Mouse (Mus musculus) MEL (cell line): ENCODE data around the gene Hilpda. TPM values are rescaled to one million over a fixed set of nuclear protein-coding genes. Genes with fewer than 3 reads are reported as not detected.

Experiments used
- DNase-seq: peaks from one replicate; pipeline ENCODE4 v3.0.0; 2011; ENCODE audit warnings: low read depth, low spot score
- H3K27ac ChIP-seq: 2 replicates; pipeline ENCODE4 v1.5.1; 2012; ENCODE audit warnings: low read depth, mild to moderate bottlenecking, control low read depth, low read length, moderate library complexity; ENCODE audit not compliant: control insufficient read depth
- H3K27me3 ChIP-seq, 2 experiments: fragments of 150-350 bp in 1 of 2; sonication (generic) in 1 of 2; 2 replicates each; pipeline ENCODE4 v1.6.1; 2012; ENCODE audit warnings: low read length in 2 of 2, mild to moderate bottlenecking in 2 of 2, improper control_type of control experiment in 1 of 2, moderate library complexity in 1 of 2; ENCODE audit not compliant: insufficient read depth in 2 of 2, control insufficient read depth in 1 of 2
- H3K36me3 ChIP-seq, 2 experiments: 2 replicates each; pipeline ENCODE4 v1.6.1; 2012 to 2014; ENCODE audit warnings: low read length in 2 of 2, improper control_type of control experiment in 1 of 2, inconsistent platforms in 1 of 2, mild to moderate bottlenecking in 1 of 2; ENCODE audit not compliant: insufficient read depth in 2 of 2, control insufficient read depth in 1 of 2
- H3K4me1 ChIP-seq, 2 experiments: fragments of 150-350 bp in 1 of 2; sonication (generic) in 1 of 2; 2 replicates each; pipeline ENCODE4 v1.6.1; 2012; ENCODE audit warnings: low read length in 2 of 2, improper control_type of control experiment in 1 of 2, mild to moderate bottlenecking in 1 of 2; ENCODE audit not compliant: insufficient read depth in 2 of 2, control insufficient read depth in 1 of 2
- H3K4me3 ChIP-seq, 2 experiments: fragments of 150-350 bp in 1 of 2; sonication (generic) in 1 of 2; 2 replicates each; pipeline ENCODE4 v1.5.1; 2012; ENCODE audit warnings: low read depth in 2 of 2, low read length in 2 of 2, mild to moderate bottlenecking in 2 of 2, moderate library complexity in 2 of 2, control low read depth in 1 of 2, improper control_type of control experiment in 1 of 2; ENCODE audit not compliant: control insufficient read depth in 1 of 2, insufficient read depth in 1 of 2
- H3K79me2 ChIP-seq: 2 replicates; pipeline ENCODE4 v1.6.1; 2012; ENCODE audit warnings: mild to moderate bottlenecking, low read length, moderate library complexity; ENCODE audit not compliant: control insufficient read depth, poor library complexity, insufficient read depth
- H3K9ac ChIP-seq: 2 replicates; pipeline ENCODE4 v1.6.1; 2012; ENCODE audit warnings: low read depth, mild to moderate bottlenecking, control low read depth, low read length, moderate library complexity; ENCODE audit not compliant: control insufficient read depth, poor library complexity, severe bottlenecking
- H3K9me3 ChIP-seq: fragments of 150-350 bp; sonication (generic); replicated peaks from 2 replicates; pipeline ENCODE4 v1.6.1; 2012; ENCODE audit warnings: mild to moderate bottlenecking, low read length, improper control_type of control experiment, moderate library complexity; ENCODE audit not compliant: insufficient read depth
- CHD2 ChIP-seq: IDR thresholded peaks from 2 replicates; pipeline ENCODE4 v1.6.1; 2011; ENCODE audit warnings: low read length, improper control_type of control experiment
- CTCF ChIP-seq, 3 experiments: IDR thresholded peaks in 2 of 3; conservative IDR thresholded peaks in 1 of 3; 2 replicates each; pipeline ENCODE4 v1.5.1; 2011 to 2012; ENCODE audit warnings: low read length in 3 of 3, low read depth in 2 of 3, mild to moderate bottlenecking in 2 of 3, improper control_type of control experiment in 1 of 3, inconsistent platforms in 1 of 3, mixed read lengths in 1 of 3, moderate library complexity in 1 of 3; ENCODE audit not compliant: control insufficient read depth in 1 of 3, insufficient read depth in 1 of 3, poor library complexity in 1 of 3, severe bottlenecking in 1 of 3
- E2F4 ChIP-seq: IDR thresholded peaks from 2 replicates; pipeline ENCODE4 v1.6.1; 2011; ENCODE audit warnings: low read depth, low read length, improper control_type of control experiment, borderline replicate concordance
- ELF1 ChIP-seq: IDR thresholded peaks from 2 replicates; pipeline ENCODE4 v1.6.1; 2014; ENCODE audit warnings: low read depth, mild to moderate bottlenecking, inconsistent platforms, low read length, improper control_type of control experiment, moderate library complexity
- EP300 ChIP-seq, 2 experiments: IDR thresholded peaks; 2 replicates each; pipeline ENCODE4 v1.6.1; 2011; ENCODE audit warnings: improper control_type of control experiment in 2 of 2, low read length in 2 of 2, low read depth in 1 of 2, mild to moderate bottlenecking in 1 of 2
- JUND ChIP-seq: IDR thresholded peaks from 2 replicates; pipeline ENCODE4 v1.6.1; 2011; ENCODE audit warnings: low read depth, mild to moderate bottlenecking, improper control_type of control experiment, low read length
- KAT2A ChIP-seq: conservative IDR thresholded peaks from 2 replicates; pipeline ENCODE4 v1.6.1; 2012; ENCODE audit warnings: low read depth, low read length, improper control_type of control experiment, inconsistent platforms
- MAFK ChIP-seq: IDR thresholded peaks from 2 replicates; pipeline ENCODE4 v1.6.1; 2011; ENCODE audit warnings: low read depth, mild to moderate bottlenecking, low read length, improper control_type of control experiment, borderline replicate concordance
- MEF2A ChIP-seq: IDR thresholded peaks from 2 replicates; pipeline ENCODE4 v1.6.1; 2014; ENCODE audit warnings: low read depth, mild to moderate bottlenecking, inconsistent platforms, low read length, improper control_type of control experiment; ENCODE audit not compliant: poor library complexity, insufficient replicate concordance, severe bottlenecking; ENCODE audit errors: extremely low read depth
- MXI1 ChIP-seq: IDR thresholded peaks from 2 replicates; pipeline ENCODE4 v1.6.1; 2011; ENCODE audit warnings: mild to moderate bottlenecking, low read depth, low read length, improper control_type of control experiment
- MYB ChIP-seq: IDR thresholded peaks from 2 replicates; pipeline ENCODE4 v1.6.1; 2011; ENCODE audit warnings: mild to moderate bottlenecking, low read depth, low read length, improper control_type of control experiment
- POLR2AphosphoS2 ChIP-seq: IDR thresholded peaks from 2 replicates; pipeline ENCODE4 v1.6.1; 2011; ENCODE audit warnings: low read length, improper control_type of control experiment
- RCOR1 ChIP-seq: IDR thresholded peaks from 2 replicates; pipeline ENCODE4 v1.6.1; 2012; ENCODE audit warnings: low read depth, mild to moderate bottlenecking, inconsistent platforms, low read length, improper control_type of control experiment
- SIN3A ChIP-seq: IDR thresholded peaks from 2 replicates; pipeline ENCODE4 v1.6.1; 2012; ENCODE audit warnings: low read length, improper control_type of control experiment, inconsistent platforms
- TAL1 ChIP-seq: IDR thresholded peaks from 2 replicates; pipeline ENCODE4 v1.6.1; 2012; ENCODE audit warnings: mild to moderate bottlenecking, inconsistent platforms, low read length, moderate library complexity, mixed read lengths
- TBP ChIP-seq: IDR thresholded peaks from 2 replicates; pipeline ENCODE4 v1.8.0; 2011; ENCODE audit warnings: low read depth, low read length, improper control_type of control experiment
- TCF12 ChIP-seq: IDR thresholded peaks from 2 replicates; pipeline ENCODE4 v1.6.1; 2014; ENCODE audit warnings: low read depth, mild to moderate bottlenecking, inconsistent platforms, low read length, improper control_type of control experiment, moderate library complexity
- ZC3H11A ChIP-seq: IDR thresholded peaks from 2 replicates; pipeline ENCODE4 v1.6.1; 2012; ENCODE audit warnings: low read depth, mild to moderate bottlenecking, inconsistent platforms, low read length, improper control_type of control experiment
- ZMIZ1 ChIP-seq: IDR thresholded peaks from 2 replicates; pipeline ENCODE4 v1.6.1; 2012; ENCODE audit warnings: low read depth, mild to moderate bottlenecking, inconsistent platforms, low read length, improper control_type of control experiment, moderate library complexity
- ZNF384 ChIP-seq: IDR thresholded peaks from 2 replicates; pipeline ENCODE4 v1.6.1; 2012; ENCODE audit warnings: low read depth, mild to moderate bottlenecking, inconsistent platforms, low read length, improper control_type of control experiment
- polyA plus RNA-seq, 2 experiments: library from polyadenylated mRNA; stranded (reverse) in 1 of 2; unstranded in 1 of 2; fragments of >175 nt in 1 of 2; fragments of >200 nt in 1 of 2; gene quantifications; 2 replicates each; pipeline versions ENCODE4 v1.2.1 to v1.2.4; 2012; ENCODE audit warnings: low replicate concordance in 2 of 2, low read depth in 1 of 2; ENCODE audit not compliant: insufficient read length in 2 of 2, insufficient read depth in 1 of 2, missing spikeins in 1 of 2
- total RNA-seq: library from RNA; depleted of rRNA; stranded (reverse); fragments of 300-350 nt; gene quantifications from 2 replicates; pipeline ENCODE4 v1.2.3, GENCODE M21; 2012

The Hilpda gene
- total and polyA plus RNA-seq, 3 experiments = 17.0 to 18.1 TPM; not detected in 1

GRCm38 (mm10) chr6:29279293-29279692 lies 7.0 kb downstream of the Hilpda start, which contains the start of gene Fam71f2:
TSS of gene Fam71f2 (plus strand) at chr6:29279593.
- Histone ChIP-seq H3K36me3 (peaks cover 0 to under 1% of the 10 kb centered on the region in 2 experiments; a peak in 2 of 4 replicates), H3K9me3 (no peaks in the 10 kb centered on the region), H3K27ac (no peak within 1 kb of the TSS)
- TF ChIP-seq CTCF (IDR thresholded peaks at IDR 0.05 in 2 of 3, conservative IDR thresholded peaks at IDR 0.05 in 1 of 3; ENCODE audit: control insufficient read depth in 1 of 3, insufficient read depth in 1 of 3, low read depth in 2 of 3, low read length in 3 of 3, poor library complexity in 1 of 3, severe bottlenecking in 1 of 3) = no peak
- TF ChIP-seq E2F4 = no peak
- no peak for TF ChIP-seq KAT2A
- TF ChIP-seq MAFK = no peak
- TF ChIP-seq MEF2A = no peak
- no peak for TF ChIP-seq TCF12
- TF ChIP-seq EP300 (IDR thresholded peaks at IDR 0.05; ENCODE audit: low read depth in 1 of 2, low read length in 2 of 2) = no peak
- TF ChIP-seq MYB = no peak
- no peak for TF ChIP-seq POLR2AphosphoS2
- no peak for TF ChIP-seq TBP
- TF ChIP-seq ELF1 = no peak
- no peak for TF ChIP-seq MXI1
- no peak for TF ChIP-seq SIN3A
- no peak for TF ChIP-seq JUND
- no peak for TF ChIP-seq ZNF384
- no peak for TF ChIP-seq ZC3H11A
- no peak for TF ChIP-seq TAL1
- TF ChIP-seq, all 39 proteins: peak for 0
- Histone ChIP-seq H3K4me1 (peaks cover 0 to 3% of the 10 kb centered on the region in 2 experiments; a peak in 1 of 4 replicates), H3K9ac (no peak within 1 kb of the TSS), H3K27me3 (no peaks in the 10 kb centered on the region), H3K4me3 (no peak within 1 kb of the TSS), H3K79me2 (no peaks in the 10 kb centered on the region; the same call in 1 of the 2 replicates)
- DNase-seq = no peak

- Histone ChIP-seq H3K36me3 (no peaks in the 10 kb centered on the region), H3K9ac (no peak overlapping the region), H3K9me3 (no peaks in the 10 kb centered on the region), H3K79me2 (no peaks in the 10 kb centered on the region), H3K4me1 (peaks cover 0 to 3% of the 10 kb centered on the region in 2 experiments; a peak in 1 of 4 replicates), H3K27ac (no peak overlapping the region), H3K4me3 (no peak overlapping the region), H3K27me3 (no peaks in the 10 kb centered on the region)
- no peak for DNase-seq
- no peak for TF ChIP-seq E2F4
- TF ChIP-seq ZMIZ1 = no peak
- TF ChIP-seq CHD2 = no peak
- no peak for TF ChIP-seq ZC3H11A
- TF ChIP-seq RCOR1 = no peak
These were observed 8.4 kb downstream of the Hilpda start for GRCm38 (mm10) chr6:29280671-29281070.
